Mouse (Mus musculus) forebrain, embryonic 11.5 days (tissue): ENCODE data around the gene 4930544G11Rik. TPM values are rescaled to one million over a fixed set of nuclear protein-coding genes. Genes with fewer than 3 reads are reported as not detected.

Source experiments
- polyA plus RNA-seq: library from polyadenylated mRNA; unstranded; fragments of >200 nt; fragmentation: Nextera tagmentation; extraction: Ambion mirVana; gene quantifications from 2 replicates; pipeline ENCODE4 v1.2.1, GENCODE M21; 2014

The 4930544G11Rik gene
- polyA plus RNA-seq, 1 experiment from 2014 or later, result not detected

Other genes starting within 250 kb of the 4930544G11Rik start
- 15.2 and 16.0 TPM in 2 replicates for gene Prdm5, start 173.6 kb upstream of the 4930544G11Rik start, polyA plus RNA-seq